Mouse (Mus musculus): ENCODE measurements around the gene Mgst3.
A peak's percentile ranks its signal among the peaks of the same experiment; 100 is the strongest.

Mgst3 gene

DNA sequence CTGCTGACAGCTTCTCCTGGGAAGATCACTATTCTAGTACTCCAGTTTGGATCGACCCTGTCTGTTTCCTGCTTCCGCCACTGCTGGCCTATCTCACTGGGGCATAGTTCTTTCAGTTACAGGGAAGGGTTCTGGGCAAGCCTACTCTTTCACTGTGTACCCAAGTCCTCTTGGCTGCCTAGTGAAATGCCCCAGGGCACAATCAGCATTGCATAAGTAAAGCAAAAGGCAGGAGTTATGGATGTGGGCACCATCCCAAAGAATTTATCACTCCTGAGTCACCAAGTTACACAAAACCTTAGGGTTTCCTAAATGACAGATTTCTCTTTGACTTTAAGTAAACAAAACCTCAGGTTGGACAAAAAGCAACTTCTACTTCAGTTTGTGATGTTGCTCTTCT is 6.3 kb downstream of the Mgst3 start:
- DNase-seq: no peak

DNA sequence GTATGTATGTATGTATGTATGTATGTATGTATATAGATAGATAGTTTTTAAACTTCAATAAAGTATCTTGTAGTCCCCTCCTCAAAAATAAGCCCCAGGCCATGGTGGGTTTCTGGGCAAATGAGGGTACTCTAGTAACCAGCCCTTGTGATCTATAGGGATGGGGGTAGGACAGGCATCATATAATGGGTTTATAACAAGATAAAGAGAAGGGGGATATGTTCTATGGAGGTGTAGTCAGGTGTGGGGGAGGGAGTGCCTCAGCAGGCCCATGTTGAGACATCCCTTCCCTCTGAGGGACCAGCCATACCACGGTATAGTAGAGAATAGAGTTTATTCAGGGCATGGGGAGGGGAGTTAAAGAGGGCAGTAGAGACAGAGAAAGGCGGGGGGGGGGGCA is 7.2 kb downstream of the Mgst3 start:
- no peak for DNase-seq

DNA sequence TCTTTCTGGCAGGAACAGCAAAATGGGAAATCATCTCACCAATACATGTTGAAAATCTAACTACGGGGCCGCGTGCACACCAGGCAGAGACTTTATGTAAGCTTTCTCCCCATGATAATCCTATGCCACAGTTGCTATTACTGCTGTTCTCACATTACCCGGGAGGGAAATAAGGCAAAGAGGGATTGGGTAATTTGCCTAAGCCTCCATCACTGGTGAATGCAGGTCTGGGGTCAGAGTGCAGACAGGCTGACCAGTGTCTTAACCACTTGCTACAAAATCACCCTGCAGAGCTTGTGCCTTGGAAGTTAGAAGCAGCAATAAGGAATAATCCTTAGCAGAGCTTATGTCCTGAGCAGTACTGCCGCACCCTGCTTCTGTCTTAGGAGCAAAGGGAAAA is 8.0 kb downstream of the Mgst3 start:
- DNase-seq: no peak

DNA sequence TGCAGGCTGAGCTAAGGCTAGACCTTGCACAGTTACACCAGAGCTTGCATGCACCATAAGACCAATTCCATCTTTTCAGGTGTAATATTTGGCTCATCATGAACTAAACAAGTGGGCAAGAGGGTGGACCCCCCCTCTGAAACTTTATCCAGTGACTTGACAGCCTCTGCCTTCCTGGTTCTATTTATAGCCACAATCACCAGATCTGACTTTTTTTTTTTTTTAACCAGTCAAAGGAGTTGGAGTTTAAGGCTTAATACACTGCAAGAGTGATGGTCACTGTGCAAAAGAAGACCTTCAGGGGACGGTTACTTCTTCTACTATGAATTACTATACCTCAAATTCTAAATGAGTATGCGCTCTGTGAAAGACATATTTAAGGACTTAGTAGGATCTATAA is 8.4 kb downstream of the Mgst3 start:
- DNase-seq: no peak

DNA sequence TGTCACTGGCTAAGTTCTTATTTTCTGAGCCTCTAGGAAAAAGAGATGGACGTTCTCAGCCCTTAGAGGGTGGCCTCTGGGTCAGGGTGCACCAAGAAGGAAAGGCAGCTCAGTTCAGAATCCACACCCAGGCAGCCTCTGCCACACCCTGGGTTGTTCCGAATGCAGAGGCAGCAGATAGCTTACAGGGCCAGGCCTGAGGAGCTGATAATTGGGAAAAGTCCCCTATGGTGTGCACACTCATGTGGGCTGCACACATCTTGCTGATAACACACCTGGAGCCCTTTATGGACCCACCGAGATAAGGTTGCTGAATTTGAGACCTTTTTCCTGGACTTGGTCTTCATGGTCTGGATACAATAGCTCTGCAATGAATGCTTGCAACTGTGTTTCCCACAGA is 9.5 kb downstream of the Mgst3 start:
- DNase-seq: no peak

DNA sequence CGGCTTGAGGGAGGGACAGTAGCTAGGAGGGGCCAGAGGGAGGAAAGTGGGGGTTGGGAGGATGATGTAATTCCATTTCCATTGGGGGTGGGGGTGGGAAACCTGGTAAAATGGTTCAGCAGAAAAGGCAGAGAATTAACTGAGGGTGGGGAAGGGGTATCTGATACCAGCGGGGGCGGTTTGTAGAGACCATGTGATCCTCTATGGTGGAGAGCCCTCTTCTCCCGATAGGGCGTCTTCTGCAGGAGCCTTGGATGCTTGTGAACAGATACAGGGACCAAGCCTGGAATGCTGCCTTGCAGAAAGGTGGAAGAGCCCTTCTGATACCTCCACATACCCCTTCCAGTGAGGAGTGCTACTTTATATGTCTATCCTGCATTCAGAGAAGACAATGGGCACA is 10.5 kb downstream of the Mgst3 start:
- DNase-seq: no peak

DNA sequence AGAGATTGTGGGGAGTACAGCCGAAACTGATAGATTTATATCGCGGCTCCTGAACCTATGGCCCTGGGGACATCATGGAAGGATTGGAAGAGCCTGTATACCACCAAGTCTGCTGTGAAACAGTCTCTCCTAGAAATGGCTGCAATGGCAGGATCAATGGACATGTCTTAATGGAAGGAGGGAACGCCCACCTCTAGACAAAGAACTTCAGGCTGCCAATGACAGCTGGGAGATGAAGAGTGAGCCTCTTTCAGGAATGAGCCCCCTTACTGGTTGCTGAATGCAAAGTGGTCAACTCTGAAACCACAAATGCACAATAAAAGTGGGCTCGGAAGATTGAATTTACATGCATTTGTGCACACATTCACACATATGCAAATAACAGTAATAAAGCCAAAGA is 10.9 kb downstream of the Mgst3 start:
- DNase-seq: no peak

DNA sequence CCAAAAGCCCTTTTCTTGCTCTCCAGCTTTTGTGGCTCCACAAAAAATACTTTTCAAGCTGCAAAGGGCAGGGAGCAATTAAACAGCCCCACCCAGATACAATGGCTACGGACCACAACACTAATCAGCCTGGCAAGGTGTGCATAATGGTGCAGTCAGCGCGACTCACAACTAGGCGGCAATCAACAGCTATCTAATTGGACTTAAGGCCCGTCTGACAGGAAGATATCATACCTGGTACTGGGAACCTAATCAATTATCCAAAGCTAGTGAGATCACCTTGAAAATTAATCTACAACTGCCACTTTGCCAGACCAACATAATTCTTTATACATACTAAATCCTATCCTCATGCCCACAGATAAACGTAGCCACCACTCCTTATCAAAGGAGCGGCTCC is 11.3 kb downstream of the Mgst3 start:
- DNase-seq: no peak

DNA sequence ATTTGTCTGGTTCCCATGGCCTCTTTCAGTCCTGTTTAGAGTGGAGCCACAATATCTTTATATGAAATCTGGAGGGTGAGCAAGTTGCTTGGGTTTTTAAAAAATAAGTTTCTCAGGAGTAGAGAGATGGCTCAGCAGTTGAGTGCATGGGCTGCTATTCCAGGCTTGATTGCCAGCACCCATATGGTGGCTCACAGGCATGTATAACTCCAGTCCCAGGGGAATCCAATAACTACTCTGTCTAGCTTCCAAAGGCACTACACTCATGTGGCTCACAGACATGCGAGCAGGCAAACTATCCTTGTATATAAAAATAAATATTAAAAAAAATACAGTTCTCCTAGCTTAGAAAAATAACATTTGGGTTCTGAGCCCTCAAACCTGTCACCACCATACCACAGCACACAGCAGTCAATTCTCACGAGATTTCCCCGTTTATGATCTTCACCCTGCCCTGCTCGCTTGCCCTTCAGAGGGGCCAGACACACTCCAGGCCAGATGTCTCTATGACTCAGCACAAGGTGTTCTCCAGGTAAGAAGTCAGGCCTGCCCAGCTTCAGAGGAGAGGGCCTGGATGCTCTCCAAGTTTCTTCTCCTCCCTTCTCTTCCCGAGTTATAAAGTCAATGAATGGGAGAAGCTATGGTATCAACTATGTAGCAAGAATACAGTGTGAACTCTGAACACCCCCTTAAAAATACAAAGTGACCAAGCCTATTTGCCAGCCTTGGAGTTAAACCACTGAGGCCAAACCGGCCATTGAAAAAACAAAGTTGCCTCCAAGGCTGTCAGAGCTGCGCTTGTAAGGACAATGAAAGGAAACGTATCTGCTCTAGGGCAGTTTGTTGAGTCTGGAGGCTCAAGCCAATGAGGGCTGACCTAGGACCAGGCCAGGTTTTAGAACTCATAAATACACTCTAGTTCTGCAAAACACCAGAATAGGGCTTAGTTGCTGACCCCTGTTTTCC is 12.3 kb downstream of the Mgst3 start:
- no peak for DNase-seq

DNA sequence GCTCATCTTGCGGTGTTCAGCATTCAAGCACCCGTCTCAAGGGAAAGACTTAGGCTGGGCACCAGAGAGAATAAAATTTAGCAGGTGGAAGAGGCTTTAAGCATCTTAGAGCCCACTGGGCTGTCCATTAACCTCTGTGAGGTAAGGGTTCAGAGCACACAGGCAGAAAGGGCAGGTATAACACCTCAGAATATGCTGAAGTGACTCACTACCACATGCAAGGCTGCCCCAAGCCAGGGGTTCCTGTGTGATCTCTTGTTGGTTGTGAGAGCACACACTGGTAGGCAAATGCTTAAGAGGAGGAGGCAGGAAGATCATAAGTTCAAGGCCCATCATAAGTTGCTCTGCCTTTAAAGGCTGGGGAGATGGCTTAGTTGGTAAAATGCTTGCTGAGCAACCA is 13.4 kb downstream of the Mgst3 start:
- no peak for DNase-seq

DNA sequence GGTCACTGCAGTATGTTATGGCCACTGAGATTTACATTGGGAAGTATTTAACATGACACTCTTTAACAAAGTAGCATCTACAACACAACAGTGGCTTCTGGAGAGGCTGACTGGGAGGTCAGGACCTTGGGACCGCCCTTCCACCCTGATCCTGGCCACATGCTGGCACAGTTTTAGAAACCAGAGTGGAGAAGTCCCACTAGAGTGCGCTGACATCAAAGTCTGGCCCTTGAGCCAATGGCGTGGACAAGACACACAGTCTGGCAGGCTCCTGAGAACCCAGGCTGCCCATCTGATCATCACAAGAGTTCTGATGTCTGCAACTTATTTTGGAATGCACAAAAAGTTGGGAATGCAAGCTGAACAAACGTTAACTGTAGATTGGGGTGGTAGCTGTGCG is 13.9 kb downstream of the Mgst3 start:
- no peak for DNase-seq

DNA sequence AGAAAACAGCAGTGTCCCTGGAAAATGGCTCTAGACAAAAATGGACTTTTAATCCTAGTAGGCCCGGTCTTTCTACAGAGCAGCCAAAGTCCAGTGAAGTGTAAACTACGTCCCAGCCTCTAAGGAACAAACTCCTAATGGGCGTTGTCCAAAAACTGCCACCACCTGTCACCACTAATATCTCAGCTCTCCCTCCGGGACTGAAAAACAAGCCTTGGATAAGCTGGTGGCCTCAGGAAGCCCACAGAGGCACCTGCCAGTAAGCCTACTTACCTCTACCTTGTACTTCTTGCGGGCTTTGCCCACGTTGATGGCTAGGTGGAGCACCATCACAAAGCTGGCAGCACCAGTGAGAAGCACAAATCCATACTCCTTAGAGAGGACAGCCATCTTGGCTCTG is 15.6 kb downstream of the Mgst3 start:
- no peak for DNase-seq

DNA sequence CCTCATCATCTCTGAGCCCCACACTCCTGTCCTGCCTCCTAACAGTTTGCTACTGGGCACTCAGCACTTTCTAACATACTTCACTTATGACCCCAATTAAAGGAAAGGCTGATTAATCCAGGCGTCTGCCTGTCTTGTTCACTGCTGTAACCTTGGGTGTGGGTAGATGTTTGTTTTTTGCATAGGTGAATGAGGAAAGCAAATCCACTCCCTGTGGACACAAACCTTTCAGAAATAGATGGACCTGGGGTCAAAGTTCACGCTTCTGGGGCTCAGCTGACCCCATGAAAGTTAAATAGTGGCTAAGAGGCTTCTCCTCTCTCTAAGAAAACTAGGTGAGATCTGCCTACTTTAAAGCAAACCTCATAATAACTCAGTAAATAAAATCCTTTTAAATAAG is 18.7 kb downstream of the Mgst3 start:
- DNase-seq: no peak

DNA sequence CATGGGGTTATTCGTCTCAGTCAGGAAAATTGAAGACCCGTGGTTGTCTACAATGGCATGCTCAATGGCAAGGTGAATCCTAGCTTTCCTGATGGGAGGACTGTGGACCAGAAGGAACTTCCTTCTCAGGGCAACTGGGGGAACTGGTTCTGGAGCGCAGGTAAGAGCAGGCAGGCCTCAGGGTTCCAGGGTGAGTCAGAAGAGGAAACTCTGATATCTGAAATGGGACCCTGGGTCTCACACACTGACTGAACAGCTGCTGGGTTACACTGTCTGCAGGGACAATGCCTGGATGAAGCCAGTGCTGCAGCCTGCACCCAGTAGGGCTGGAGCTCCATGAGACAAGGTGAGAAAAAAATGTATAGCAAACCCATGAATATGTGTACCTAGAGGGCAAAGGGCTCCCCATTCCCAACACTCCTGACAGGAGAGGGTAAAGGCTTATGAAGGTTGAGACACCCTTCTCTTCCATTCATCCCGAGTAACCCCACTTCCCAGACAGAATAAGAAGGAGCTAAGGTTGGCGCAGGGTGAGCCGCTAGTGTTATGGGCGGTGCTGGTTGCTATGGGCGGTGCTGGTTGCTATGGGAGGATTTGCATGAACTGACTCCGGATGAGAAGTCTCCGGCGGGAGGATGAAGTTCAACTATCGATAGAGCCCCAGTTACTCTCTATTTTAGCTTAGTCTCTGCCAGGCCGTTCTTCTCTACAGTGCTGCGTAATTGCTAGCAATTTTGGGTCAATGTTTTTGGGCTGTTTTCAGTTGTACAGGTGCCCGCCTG is 19.4 kb downstream of the Mgst3 start:
- no peak for DNase-seq

DNA sequence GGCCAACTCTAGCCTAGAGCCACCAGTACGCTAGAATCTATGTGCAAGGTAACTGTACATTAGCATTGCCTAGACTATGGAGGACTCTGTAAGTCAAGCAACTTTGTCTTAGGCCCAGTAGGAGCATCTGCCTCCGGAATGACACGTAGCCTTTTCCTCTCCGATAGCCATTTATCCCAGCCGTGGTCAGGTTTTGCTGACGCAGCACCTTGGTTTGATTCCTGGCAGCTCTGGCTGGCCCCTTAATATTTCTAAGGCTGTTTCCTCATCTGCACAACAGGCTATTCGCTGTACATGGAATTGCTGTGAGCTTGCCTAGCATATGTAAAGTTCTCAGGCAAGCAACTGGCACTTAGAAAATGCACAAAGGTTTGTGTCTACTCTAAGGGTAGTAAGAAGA is 20.9 kb downstream of the Mgst3 start:
- no peak for DNase-seq

DNA sequence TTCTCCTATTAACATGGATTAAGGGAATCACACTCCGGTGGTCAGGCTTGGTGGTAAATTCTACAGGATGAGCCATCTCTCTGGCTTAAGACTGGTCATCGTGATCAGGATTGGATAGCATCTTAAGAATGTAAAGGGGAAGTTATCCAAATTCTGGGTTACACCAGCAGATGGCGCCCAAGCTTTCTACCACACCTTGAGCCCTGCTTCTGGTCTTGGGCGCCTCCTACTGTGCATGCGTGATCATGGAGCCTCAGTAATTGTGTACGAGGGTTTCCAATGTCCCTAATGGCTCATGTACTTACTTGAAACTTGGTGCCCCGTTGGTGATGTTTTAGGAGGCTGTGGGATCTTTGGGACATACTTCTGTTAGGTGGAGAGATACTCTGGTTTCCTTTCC is 23.7 kb downstream of the Mgst3 start:
- DNase-seq: peak; percentile 86

DNA sequence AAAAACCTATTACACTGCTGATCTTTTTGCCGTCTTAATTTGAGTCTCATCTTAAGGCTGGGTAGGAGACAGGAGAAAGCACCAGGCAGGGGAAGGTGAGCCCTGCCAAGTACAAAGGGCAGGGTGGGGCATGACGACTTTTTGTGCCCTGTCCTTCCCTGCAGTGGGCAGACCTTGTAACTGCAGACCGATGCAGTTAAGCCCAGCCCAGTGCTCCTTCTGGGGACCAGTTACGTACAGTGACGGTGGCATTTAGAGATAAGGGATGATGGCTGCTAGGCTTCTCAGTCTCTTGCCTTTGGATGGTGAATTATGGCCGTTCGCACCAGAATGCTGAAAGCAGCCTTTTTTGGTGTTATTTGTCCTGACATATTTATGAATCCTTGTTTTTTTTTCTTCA is 25.1 kb downstream of the Mgst3 start:
- no peak for DNase-seq

DNA sequence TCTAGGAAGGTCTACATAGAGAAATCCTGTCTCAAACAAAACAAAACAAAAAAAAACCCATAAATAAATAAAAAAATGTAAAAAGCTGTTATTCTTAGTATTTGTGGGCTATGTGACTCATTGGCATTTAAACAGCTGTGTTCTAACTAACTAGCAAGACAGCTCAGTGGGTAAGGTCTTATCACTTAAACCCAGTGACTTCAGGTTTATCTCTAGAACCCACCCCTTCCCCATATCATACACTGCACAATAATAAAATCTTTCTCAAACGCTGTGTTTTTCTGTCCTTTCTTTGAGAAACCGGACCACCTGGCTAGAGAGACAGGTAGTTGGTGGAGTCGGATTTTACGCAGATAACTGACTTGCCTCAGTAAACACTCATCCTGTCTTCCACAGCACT is 25.6 kb downstream of the Mgst3 start:
- DNase-seq: no peak

DNA sequence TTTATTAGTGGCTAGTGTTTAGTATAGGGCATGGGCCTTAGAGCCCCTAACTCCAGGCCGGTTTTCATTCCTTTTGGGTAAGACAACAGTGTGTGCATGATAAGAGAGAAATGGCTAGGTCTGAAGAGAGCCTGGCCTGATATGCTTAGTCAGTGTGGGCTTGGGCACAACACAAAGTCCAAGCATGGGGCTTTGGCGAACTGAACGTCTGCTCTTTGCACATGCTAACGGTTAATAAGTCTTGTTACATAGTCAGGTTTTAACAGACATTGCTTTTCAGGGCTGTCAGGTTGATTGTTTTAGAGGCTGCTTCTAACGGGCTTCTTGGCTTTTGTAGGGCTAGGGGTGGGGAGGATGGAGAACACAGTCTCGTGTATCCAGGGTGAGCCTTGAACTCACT is 27.0 kb downstream of the Mgst3 start:
- no peak for DNase-seq

DNA sequence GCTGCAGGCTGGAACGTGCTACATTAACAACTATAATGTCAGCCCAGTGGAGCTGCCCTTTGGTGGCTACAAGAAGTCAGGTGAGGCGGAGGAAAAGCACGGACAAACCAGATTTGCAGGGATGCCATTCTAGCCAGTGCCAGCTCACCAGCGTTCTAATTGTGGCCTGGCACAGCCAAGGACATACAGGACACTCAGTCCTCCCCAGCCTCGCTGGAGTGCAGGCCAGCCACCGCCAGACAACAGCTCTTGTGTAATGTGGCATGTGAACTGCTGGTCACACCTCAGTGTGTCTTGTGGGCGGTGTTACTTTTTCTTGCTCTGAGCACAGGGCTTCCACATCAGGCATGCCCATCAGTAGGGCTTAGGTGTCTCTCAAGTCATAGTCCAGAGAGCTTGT is 27.8 kb downstream of the Mgst3 start:
- peak; percentile 21 for DNase-seq

DNA sequence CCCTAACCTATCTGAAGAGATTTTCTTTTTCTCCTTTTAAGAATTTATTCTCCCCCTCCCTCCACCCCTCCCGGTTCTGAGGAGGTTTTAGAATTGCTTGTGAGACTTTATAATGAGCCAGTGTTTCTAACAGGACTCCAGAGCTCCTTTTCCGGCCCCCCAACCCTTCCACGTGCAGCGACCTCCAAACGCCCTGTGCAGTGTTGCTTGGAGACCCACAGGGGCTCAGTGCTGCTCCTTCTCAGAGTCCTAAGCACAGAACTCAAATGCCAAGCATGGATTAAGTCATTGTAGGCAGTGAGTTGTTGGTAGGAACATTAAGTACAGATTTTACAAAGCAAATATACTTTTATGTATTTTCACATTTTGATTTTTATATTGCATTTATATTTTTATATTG is 30.3 kb downstream of the Mgst3 start:
- no peak for DNase-seq

DNA sequence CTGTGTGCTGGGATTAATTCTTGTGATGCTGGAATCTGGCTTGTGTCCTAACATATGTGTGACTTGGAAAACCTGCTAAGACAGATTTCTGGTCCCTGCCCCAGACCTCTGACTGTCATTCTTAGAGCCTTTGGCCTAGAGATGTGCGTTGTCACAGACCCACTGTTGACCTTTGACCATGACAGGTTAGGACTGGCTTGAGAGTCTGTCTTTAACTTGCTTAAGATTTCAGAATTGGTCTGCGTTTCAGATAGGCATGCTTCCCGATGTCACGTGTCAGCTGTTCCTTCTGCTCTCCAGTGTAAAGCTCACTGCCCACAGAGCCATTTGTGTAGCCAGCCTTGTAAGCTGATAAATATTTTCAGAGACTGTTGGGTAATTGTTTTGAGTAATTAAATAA is 30.8 kb downstream of the Mgst3 start:
- DNase-seq: no peak

DNA sequence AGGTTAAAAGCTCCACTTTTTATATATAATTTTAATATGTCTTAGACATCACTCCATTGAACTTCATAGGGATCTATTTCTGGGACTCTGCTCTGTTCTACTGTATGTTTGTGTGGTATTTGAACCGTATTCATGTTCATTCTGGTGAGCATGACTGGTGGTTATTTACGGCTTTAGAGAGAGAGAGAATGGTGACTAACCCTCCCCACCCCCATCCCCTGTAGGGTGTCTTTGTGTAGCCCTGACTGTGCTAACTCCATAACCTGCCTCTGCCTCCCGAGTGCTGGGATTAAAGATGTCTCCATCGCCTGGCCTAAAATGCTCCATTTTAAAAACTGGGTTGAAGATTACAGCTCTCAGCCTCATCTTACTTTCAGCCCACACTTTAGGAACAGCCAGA is 33.4 kb downstream of the Mgst3 start:
- no peak for DNase-seq

DNA sequence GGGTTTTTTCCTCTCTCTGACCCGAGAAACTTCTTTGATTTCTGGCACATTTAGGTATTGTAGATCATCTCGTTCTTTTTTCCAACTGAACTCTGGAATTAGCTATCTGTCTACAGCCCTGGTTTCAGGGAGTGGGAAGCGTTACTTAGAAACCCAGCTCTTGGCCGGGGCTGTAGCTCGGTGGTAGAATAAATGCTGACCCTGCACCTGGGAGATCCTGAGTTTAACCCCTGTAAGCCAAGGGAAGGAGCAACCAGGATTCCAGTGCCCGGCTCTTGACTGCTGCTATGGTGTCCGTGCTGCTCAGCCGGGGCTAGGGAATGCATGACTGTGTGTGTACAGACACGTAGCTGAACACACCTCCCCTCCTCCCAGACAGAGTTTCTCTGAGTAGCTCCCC is 34.9 kb downstream of the Mgst3 start:
- no peak for DNase-seq

Data from right cerebral cortex, adult 18-20 months (tissue).